Mouse (Mus musculus) testis, adult 2 months (tissue): ENCODE results near the gene Gm49673.
"Not testable (repeated sequence)": the region's sequence is repeated elsewhere in the genome, so short reads cannot be mapped to it uniquely, and the experiment has no call there.

Experiments used
- CTCF ChIP-seq: fragments of 200-500 bp; IDR thresholded peaks from 2 replicates; pipeline ENCODE4 v1.5.1; 2012; ENCODE audit warnings: low read depth, mild to moderate bottlenecking, inconsistent platforms, low read length, moderate library complexity; ENCODE audit not compliant: control insufficient read depth, insufficient read depth, insufficient replicate concordance
- POLR2A ChIP-seq: fragments of 200-500 bp; IDR thresholded peaks from 2 replicates; pipeline ENCODE4 v1.6.1; 2012; ENCODE audit warnings: low read depth, mild to moderate bottlenecking, inconsistent platforms, low read length, moderate library complexity; ENCODE audit not compliant: control insufficient read depth

GRCm38 (mm10) chr17:8166454-8166853, 18.9 kb upstream of the Gm49673 start:
- not testable (repeated sequence) for TF ChIP-seq POLR2A, CTCF
